Mouse (Mus musculus): ENCODE measurements around the gene Mptx1. TPM values are rescaled to one million over a fixed set of nuclear protein-coding genes. Genes with fewer than 3 reads are reported as not detected.
"Not testable (repeated sequence)": the region's sequence is repeated elsewhere in the genome, so short reads cannot be mapped to it uniquely, and the experiment has no call there.

Gene Mptx1
- not detected in 2 replicates for polyA plus RNA-seq (2016; fragmentation: Nextera tagmentation; extraction: Ambion mirVana)

DNA sequence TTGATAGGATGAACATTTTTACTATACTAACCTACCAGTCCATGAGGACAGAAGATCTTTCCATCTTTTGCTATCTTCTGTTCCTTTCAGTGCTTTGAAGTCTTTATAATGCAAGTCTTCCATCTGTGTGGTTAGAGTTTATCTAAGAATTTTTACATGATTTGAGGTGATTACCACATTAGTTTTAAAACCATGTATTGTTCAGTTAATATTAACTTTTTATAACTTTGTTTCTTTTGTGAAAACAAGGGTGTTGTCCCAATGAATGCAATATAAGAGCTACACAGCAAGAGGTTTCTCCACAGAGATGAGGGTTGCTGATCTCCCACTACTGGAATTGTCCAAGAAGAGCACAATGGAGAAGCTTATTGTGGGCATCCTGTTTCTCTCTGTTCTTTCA lies at the start of gene Mptx1:
Mptx1 (plus strand) TSS at position 301 of the 400 bp plus-strand sequence.
- no peak for ATAC-seq (ENCODE audit: low FRiP score)
- Histone ChIP-seq H3K4me3 (replicated peaks) (no peak within 1 kb of the TSS), H3K4me1 (no peaks in the 10 kb centered on the region), H3K36me3 (replicated peaks) (no peaks in the 10 kb centered on the region), H3K27me3 (no peaks in the 10 kb centered on the region), H3K9ac (no peak within 1 kb of the TSS), H3K4me2 (no peak within 1 kb of the TSS), H3K9me3 (no peaks in the 10 kb centered on the region), H3K27ac (no peak within 1 kb of the TSS)

DNA sequence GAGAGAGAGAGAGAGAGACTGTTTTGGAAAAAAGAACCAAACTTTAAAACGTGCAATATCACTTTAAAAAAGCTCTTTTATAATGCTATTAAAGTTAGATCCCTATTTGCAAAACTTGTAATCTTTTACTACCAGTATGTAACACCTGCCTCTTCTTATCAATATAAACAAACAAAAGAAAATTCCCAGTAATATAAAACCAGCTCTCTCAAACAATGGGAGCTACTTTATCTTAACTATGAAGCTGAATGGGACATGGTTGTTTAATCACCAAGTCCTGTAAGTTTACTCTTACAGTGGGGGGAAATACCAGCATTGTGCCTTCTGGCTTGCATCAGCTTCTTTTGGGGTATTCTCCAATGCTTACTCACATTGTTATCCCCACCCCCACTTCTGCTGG lies 27.2 kb upstream of the Mptx1 start:
- 71% methylated on average over 1 of the region's 1 CpGs for WGBS
- H3K9ac ChIP-seq = no peak overlapping the region
- no peak overlapping the region for H3K4me2 ChIP-seq
- H3K27ac ChIP-seq = no peak overlapping the region
- no peaks in the 10 kb centered on the region for H3K9me3 ChIP-seq
- no peak for ATAC-seq (ENCODE audit: low FRiP score)
- no peaks in the 10 kb centered on the region for H3K36me3 ChIP-seq (replicated peaks)
- no peaks in the 10 kb centered on the region for H3K27me3 ChIP-seq
- H3K4me3 ChIP-seq (replicated peaks) = no peak overlapping the region
- H3K4me1 ChIP-seq = no peaks in the 10 kb centered on the region

DNA sequence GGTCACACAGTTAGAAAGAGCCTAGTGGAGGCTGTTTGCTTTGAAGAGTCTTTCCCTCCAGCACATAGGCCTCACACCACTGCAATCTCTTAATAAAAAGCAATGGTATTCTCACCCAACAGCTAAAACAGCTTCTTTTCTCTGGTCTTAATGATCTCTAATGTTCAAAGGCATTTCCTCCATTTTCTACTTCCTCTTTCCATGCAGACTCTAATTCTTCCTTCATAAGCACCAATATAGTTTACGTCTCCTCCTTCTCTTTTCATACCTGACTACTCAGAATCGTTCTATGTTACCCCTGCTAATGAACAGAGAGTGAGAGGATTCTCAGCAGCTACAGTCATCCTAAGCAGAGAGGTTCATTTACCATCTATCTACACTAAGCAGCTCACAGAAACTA lies 13.0 kb upstream of the Mptx1 start:
- Histone ChIP-seq H3K36me3 (replicated peaks) (no peaks in the 10 kb centered on the region), H3K4me1 (no peaks in the 10 kb centered on the region), H3K4me3 (replicated peaks) (no peak overlapping the region), H3K27ac (no peak overlapping the region), H3K4me2 (no peak overlapping the region), H3K9me3 (no peaks in the 10 kb centered on the region), H3K27me3 (no peaks in the 10 kb centered on the region), H3K9ac (no peak overlapping the region)
- 91% methylated on average over 2 of the region's 2 CpGs for WGBS
- ATAC-seq (ENCODE audit: low FRiP score) = no peak

DNA sequence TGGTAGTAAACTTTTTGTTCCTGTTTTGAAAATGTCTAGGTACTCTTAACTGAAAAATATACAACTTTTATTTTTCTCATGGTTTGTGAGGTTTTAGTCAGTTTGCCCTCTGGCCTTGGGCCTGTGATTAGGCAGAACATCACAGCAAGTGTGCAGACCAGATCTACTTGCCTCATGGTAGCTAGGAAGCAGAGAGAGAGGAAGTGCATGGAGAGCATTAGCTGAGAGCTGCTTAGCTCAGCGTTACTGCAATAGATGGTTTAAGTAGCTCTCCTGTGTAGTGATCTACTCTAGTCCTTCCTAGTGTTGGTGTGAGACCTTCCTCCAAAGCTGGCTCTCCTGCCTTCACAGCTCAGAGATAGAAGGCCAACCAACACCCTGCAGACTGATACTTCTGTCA lies 23.3 kb downstream of the Mptx1 start:
- not testable (repeated sequence) for H3K9ac ChIP-seq; H3K27me3 ChIP-seq; H3K27ac ChIP-seq; H3K4me1 ChIP-seq; H3K36me3 ChIP-seq (replicated peaks); H3K9me3 ChIP-seq; ATAC-seq (ENCODE audit: low FRiP score); H3K4me3 ChIP-seq (replicated peaks); H3K4me2 ChIP-seq
- 52% methylated on average over 1 of the region's 1 CpGs for WGBS

DNA sequence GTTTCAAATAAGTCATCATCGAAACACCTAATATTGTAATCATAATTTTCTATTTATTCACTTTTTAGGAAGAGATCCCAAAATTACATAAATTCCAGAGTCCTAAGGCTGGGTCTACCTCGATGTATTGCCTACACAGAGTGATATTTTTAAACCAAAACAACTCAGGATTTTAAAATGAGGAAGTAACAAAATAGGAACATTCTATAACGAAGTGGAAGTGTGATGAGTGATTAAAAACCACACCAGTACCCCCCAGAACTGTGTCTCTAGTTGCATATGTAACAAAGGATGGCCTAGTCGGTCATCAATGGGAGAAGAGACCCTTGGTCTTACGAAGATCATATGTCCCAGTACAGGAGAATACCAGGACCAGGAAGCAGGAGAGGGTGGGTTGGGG lies 24.3 kb downstream of the Mptx1 start:
- H3K4me3 ChIP-seq (replicated peaks) = no peak overlapping the region
- no peaks in the 10 kb centered on the region for H3K4me1 ChIP-seq
- H3K27ac ChIP-seq = no peak overlapping the region
- no peaks in the 10 kb centered on the region for H3K27me3 ChIP-seq
- no peak overlapping the region for H3K9ac ChIP-seq
- no peaks in the 10 kb centered on the region for H3K9me3 ChIP-seq
- no peak overlapping the region for H3K4me2 ChIP-seq
- WGBS = 73% methylated on average over 5 of the region's 5 CpGs
- H3K36me3 ChIP-seq (replicated peaks) = no peaks in the 10 kb centered on the region
- ATAC-seq (ENCODE audit: low FRiP score) = no peak

DNA sequence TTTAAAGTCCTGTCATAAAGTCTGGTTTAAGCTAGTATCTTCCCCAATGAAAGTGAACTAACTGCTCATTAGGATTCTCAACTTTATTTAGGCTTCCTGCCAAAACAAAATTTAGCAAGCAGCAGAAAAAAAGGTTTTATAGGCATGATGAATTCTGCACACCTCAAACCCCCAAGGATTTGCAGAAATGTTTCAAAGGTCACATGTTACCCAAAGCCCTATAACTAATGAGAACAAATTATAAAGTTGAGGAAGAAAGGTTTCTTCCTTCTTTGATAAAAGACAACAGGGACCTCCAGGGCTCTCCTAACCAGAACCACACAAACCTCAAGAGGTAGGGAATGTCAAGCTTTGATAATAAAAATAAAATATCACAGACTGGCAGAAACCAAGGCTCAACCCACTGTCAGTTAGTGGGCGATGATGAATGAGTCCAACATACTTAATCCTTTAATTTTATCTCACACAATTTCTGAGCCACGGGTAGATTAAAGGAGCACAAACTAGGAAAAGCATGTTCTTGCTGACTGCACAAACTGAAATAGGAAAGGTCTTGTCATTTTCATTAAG lies 34.6 kb downstream of the Mptx1 start, which contains the start of gene Olfr417:
Olfr417 (plus strand) TSS at position 241 of the 570 bp plus-strand sequence.
- H3K9ac ChIP-seq = no peak within 1 kb of the TSS
- ATAC-seq (ENCODE audit: low FRiP score) = no peak
- no peaks in the 10 kb centered on the region for H3K4me1 ChIP-seq
- H3K4me3 ChIP-seq (replicated peaks) = no peak within 1 kb of the TSS
- H3K27me3 ChIP-seq = no peaks in the 10 kb centered on the region
- WGBS = 70% methylated on average over 2 of the region's 2 CpGs
- H3K4me2 ChIP-seq = no peak within 1 kb of the TSS
- no peaks in the 10 kb centered on the region for H3K36me3 ChIP-seq (replicated peaks)
- H3K27ac ChIP-seq = no peak within 1 kb of the TSS
- H3K9me3 ChIP-seq = no peaks in the 10 kb centered on the region

DNA sequence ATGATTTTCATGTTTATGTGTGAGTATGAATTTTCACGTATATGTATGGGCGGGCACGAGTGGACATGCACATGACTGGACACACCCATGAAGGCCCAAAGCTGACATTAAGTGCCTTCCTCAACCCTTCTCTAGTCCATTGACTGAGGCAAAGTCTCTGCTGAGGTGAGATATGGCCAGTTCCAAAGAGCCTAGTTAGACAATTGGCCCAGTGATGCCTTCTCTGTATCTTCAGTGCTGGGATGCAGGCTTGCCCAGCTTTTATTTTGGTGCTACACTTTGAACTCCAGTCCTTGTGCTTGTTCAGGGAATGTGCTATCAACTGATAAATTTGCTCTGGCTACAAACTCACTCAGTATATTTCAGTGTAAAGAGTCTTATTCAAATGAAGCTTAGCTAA lies 43.5 kb downstream of the Mptx1 start:
- H3K4me1 ChIP-seq = no peaks in the 10 kb centered on the region
- ATAC-seq (ENCODE audit: low FRiP score) = no peak
- no peaks in the 10 kb centered on the region for H3K9me3 ChIP-seq
- H3K9ac ChIP-seq = no peak overlapping the region
- no peak overlapping the region for H3K4me3 ChIP-seq (replicated peaks)
- H3K27ac ChIP-seq = no peak overlapping the region
- H3K27me3 ChIP-seq = no peaks in the 10 kb centered on the region
- no peak overlapping the region for H3K4me2 ChIP-seq
- H3K36me3 ChIP-seq (replicated peaks) = no peaks in the 10 kb centered on the region
- 93% methylated on average over 3 of the region's 3 CpGs for WGBS

Other genes with a start within 250 kb of the Mptx1 start
- not detected in 2 replicates for gene Olfr429, start 246.2 kb upstream of the Mptx1 start, polyA plus RNA-seq (2016; fragmentation: Nextera tagmentation; extraction: Ambion mirVana)
- not detected in 2 replicates for gene Olfr427, start 233.6 kb upstream of the Mptx1 start, polyA plus RNA-seq (2016; fragmentation: Nextera tagmentation; extraction: Ambion mirVana)
- gene Olfr231, start 209.4 kb upstream of the Mptx1 start, polyA plus RNA-seq (2016; fragmentation: Nextera tagmentation; extraction: Ambion mirVana) = 0.95 and 0.99 TPM in 2 replicates
- 0.12 TPM in 1 of 2 replicates, not detected in the other for gene Olfr424, start 199.0 kb upstream of the Mptx1 start, polyA plus RNA-seq (2016; fragmentation: Nextera tagmentation; extraction: Ambion mirVana)
- gene Olfr420, start 174.9 kb upstream of the Mptx1 start, polyA plus RNA-seq (2016; fragmentation: Nextera tagmentation; extraction: Ambion mirVana) = not detected in 2 replicates
- gene Spta1, start 157.7 kb upstream of the Mptx1 start, polyA plus RNA-seq (2016; fragmentation: Nextera tagmentation; extraction: Ambion mirVana) = 0.88 and 1.1 TPM in 2 replicates
- not detected in 2 replicates for gene Olfr419, start 78.5 kb upstream of the Mptx1 start, polyA plus RNA-seq (2016; fragmentation: Nextera tagmentation; extraction: Ambion mirVana)
- gene Olfr417, start 34.6 kb downstream of the Mptx1 start, polyA plus RNA-seq (2016; fragmentation: Nextera tagmentation; extraction: Ambion mirVana) = not detected in 2 replicates
- gene Olfr248, start 60.5 kb downstream of the Mptx1 start, polyA plus RNA-seq (2016; fragmentation: Nextera tagmentation; extraction: Ambion mirVana) = not detected in 2 replicates
- not detected in 2 replicates for gene Olfr414, start 93.5 kb downstream of the Mptx1 start, polyA plus RNA-seq (2016; fragmentation: Nextera tagmentation; extraction: Ambion mirVana)
- gene Olfr220, start 111.6 kb downstream of the Mptx1 start, polyA plus RNA-seq (2016; fragmentation: Nextera tagmentation; extraction: Ambion mirVana) = 0.06 TPM in 1 of 2 replicates, not detected in the other
- gene Fmn2, start 171.3 kb downstream of the Mptx1 start, polyA plus RNA-seq (2016; fragmentation: Nextera tagmentation; extraction: Ambion mirVana) = 7.1 and 8.6 TPM in 2 replicates